8 mouse cellular contexts compared by ENCODE assay signal in the genomic region with DNA sequence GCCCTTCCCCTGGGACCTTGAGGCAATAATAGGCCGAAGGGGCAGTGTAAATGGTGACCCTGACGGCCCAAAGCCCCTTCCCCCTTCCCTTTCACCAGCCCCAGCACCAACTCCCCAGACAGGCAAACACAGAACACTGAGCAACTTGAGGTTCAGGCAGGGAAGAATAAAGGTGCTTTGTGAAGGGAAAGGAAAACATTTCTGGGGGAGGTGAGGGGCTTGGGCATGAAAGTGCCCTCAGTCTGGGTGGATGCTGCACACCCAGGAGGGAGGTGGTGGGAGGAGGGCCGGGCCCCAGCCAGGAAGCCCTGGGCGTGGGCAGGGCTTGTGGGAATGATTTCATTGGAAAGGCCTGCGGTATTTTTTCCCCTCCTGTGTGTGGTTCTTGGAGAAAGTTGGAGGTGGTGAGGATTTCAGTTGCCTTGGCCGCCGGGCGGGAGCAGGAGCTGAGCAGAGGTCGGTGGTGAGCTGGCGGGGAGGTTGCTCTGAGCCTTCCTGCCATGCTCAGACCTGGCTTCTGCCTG. TPM values are rescaled to one million over a fixed set of nuclear protein-coding genes. Genes with fewer than 3 reads are reported as not detected.
DNase-seq lines count a peak whose midpoint lies in the region; ATAC-seq and TF ChIP-seq lines count a peak whose summit lies in the region.

No protein-coding gene starts in this region.

- peaks cover 14% of the 10 kb centered on the region; the same call in 1 of the 2 replicates for H3K36me3 ChIP-seq in lung, embryonic 14.5 days (ENCODE audit: insufficient read depth)
- H3K36me3 ChIP-seq in limb, embryonic 13.5 days: peaks cover 50% of the 10 kb centered on the region
- H3K36me3 ChIP-seq in thymus, adult 2 months (ENCODE audit: control insufficient read depth, insufficient read depth, low read length): peaks cover 21% of the 10 kb centered on the region

- peak overlapping the region; percentile 46 for H3K4me2 ChIP-seq in lung, embryonic 14.5 days
- H3K4me2 ChIP-seq in limb, embryonic 13.5 days (replicated peaks): peak overlapping the region; percentile 59

- no peaks in the 10 kb centered on the region for H3K27me3 ChIP-seq in lung, embryonic 14.5 days (ENCODE audit: insufficient read depth, low read length)
- H3K27me3 ChIP-seq in limb, embryonic 13.5 days: no peaks in the 10 kb centered on the region
- H3K27me3 ChIP-seq in thymus, adult 2 months (ENCODE audit: control insufficient read depth, insufficient read depth, low read length): no peaks in the 10 kb centered on the region

- peak overlapping the region; percentile 40 for H3K9ac ChIP-seq in lung, embryonic 14.5 days
- peak overlapping the region; percentile 83 for H3K9ac ChIP-seq in limb, embryonic 13.5 days

- DNase-seq in lung, embryonic 14.5 days: peak; percentile 67
- no peak for DNase-seq in lung, adult 2 months
- DNase-seq in embryo, embryonic 11 days: peak; percentile 72
- peak; percentile 31 to 46 for DNase-seq in heart, adult 9 months (ENCODE audit: low spot score in 2 of 2)
- no peak for DNase-seq in thymus, adult 2 months
- DNase-seq in adrenal gland, postnatal 4 days (ENCODE audit: low spot score in 2 of 2): no peak
- DNase-seq in spleen, postnatal 36 days (ENCODE audit: low spot score in 2 of 2): no peak

- peak overlapping the region; percentile 96 for H3K27ac ChIP-seq in lung, embryonic 14.5 days (ENCODE audit: low read depth)
- H3K27ac ChIP-seq in limb, embryonic 13.5 days: peak overlapping the region; percentile 98
- no peak overlapping the region for H3K27ac ChIP-seq in thymus, adult 2 months (ENCODE audit: control insufficient read depth, insufficient read depth, low read length)

- no peak for TF ChIP-seq CTCF in lung, embryonic 14.5 days (IDR thresholded peaks at IDR 0.05; ENCODE audit: low read depth)
- no peak for TF ChIP-seq CTCF in lung, adult 2 months (IDR thresholded peaks at IDR 0.05; ENCODE audit: insufficient read depth, low read length)
- no peak for TF ChIP-seq CTCF in thymus, adult 2 months (IDR thresholded peaks at IDR 0.05; ENCODE audit: borderline replicate concordance, control insufficient read depth, extremely low read depth, insufficient read depth, low read length, poor library complexity)

- peak; percentile 76 for ATAC-seq in lung, embryonic 14.5 days (ENCODE audit: insufficient read depth)
- peak; percentile 90 for ATAC-seq in limb, embryonic 13.5 days (ENCODE audit: low FRiP score, low read depth)

- no peaks in the 10 kb centered on the region for H3K9me3 ChIP-seq in lung, embryonic 14.5 days (ENCODE audit: low read depth, low read length)
- no peaks in the 10 kb centered on the region for H3K9me3 ChIP-seq in limb, embryonic 13.5 days

- 38% methylated on average over 10 of the region's 10 CpGs for WGBS in lung, embryonic 14.5 days
- 44% methylated on average over 10 of the region's 10 CpGs for WGBS in lung, adult 2 months
- WGBS in limb, embryonic 13.5 days: 28% methylated on average over 10 of the region's 10 CpGs
- 95% methylated on average over 10 of the region's 10 CpGs for WGBS in thymus, adult 2 months

- H3K4me3 ChIP-seq in lung, embryonic 14.5 days (ENCODE audit: low read depth, low read length): peak overlapping the region; percentile 24; the same call in 1 of the 2 replicates
- no peak overlapping the region for H3K4me3 ChIP-seq in lung, adult 2 months (replicated peaks; ENCODE audit: extremely low read depth, low read depth, low read length)
- peak overlapping the region; percentile 48 for H3K4me3 ChIP-seq in limb, embryonic 13.5 days
- H3K4me3 ChIP-seq in thymus, adult 2 months (ENCODE audit: control insufficient read depth, insufficient read depth, low read length): no peak overlapping the region

- no peak for TF ChIP-seq POLR2A in lung, adult 2 months (IDR thresholded peaks at IDR 0.05; ENCODE audit: borderline replicate concordance, extremely low read depth, low read depth, low read length)
- no peak for TF ChIP-seq POLR2A in thymus, adult 2 months (IDR thresholded peaks at IDR 0.05; ENCODE audit: control insufficient read depth, extremely low read depth, insufficient read depth, low read length, poor library complexity)

- H3K4me1 ChIP-seq in lung, embryonic 14.5 days (ENCODE audit: insufficient read depth): peaks cover 15% of the 10 kb centered on the region
- H3K4me1 ChIP-seq in lung, adult 2 months (ENCODE audit: control insufficient read depth, insufficient read depth, low read length): no peaks in the 10 kb centered on the region
- H3K4me1 ChIP-seq in limb, embryonic 13.5 days: peaks cover 46% of the 10 kb centered on the region
- no peaks in the 10 kb centered on the region for H3K4me1 ChIP-seq in thymus, adult 2 months (replicated peaks; ENCODE audit: control insufficient read depth, insufficient read depth, low read length)

RNA-seq across cellular contexts. Expression of a gene that starts 43.6 kb away (rescaled TPM):
- polyA plus RNA-seq in lung, embryonic 14.5 days (2014; fragmentation: Nextera tagmentation; extraction: Ambion mirVana): 260 and 269 TPM in 2 replicates
- 39.2 and 52.2 TPM in 2 replicates for polyA plus RNA-seq in lung, adult 2 months (2012; rRNA removed)
- polyA plus RNA-seq in limb, embryonic 13.5 days (2015; fragmentation: Nextera tagmentation; extraction: Ambion mirVana): 340 and 356 TPM in 2 replicates
- 48.9 and 52.2 TPM in 2 replicates for polyA plus RNA-seq in thymus, adult 2 months (2012; rRNA removed)
- 10 to 100 TPM; 87.4 to 89.7 TPM for total RNA-seq in adrenal gland, postnatal 4 days (2021)

Comparison
In these comparisons a context has a peak if more than half of its experiments do, and no peak if none do; other contexts are left out.
1. DNase-seq: peak in lung, embryonic 14.5 days (single experiment), embryo, embryonic 11 days (single experiment) and heart, adult 9 months (2 of 2); none in lung, adult 2 months (single experiment), thymus, adult 2 months (single experiment), adrenal gland, postnatal 4 days (0 of 2) and spleen, postnatal 36 days (0 of 2).
2. H3K4me3 ChIP-seq: peak in lung, embryonic 14.5 days (single experiment) and limb, embryonic 13.5 days (single experiment); none in lung, adult 2 months (single experiment) and thymus, adult 2 months (single experiment).